Mouse (Mus musculus): ENCODE results near the gene Lrg1.
"Not testable (repeated sequence)": the region's sequence is repeated elsewhere in the genome, so short reads cannot be mapped to it uniquely, and the experiment has no call there.

DNA sequence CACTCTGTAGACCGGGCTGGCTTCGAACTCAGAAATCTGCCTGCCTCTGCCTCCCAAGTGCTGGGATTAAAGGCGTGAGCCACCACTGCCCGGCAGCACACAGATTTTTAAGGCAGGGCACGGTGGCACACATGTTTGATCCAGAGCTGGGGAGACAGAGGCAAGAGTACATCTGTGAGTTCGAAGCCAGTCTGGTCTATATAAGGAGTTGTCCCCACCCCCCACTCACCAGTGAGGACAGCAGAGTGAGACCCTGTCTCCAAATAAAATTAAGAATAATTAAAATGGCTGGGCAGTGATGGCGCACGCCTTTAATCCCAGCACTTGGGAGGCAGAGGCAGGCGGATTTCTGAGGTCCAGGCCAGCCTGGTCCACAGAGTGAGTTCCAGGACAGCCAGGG lies 43.4 kb downstream of the Lrg1 start:
- TF ChIP-seq POLR2A (IDR thresholded peaks at IDR 0.05; ENCODE audit: low read depth, low read length); CTCF (IDR thresholded peaks at IDR 0.05; ENCODE audit: extremely low read depth, insufficient read depth, insufficient read length, insufficient replicate concordance): not testable (repeated sequence)
